Mouse (Mus musculus): ENCODE measurements around the gene Gm4353. TPM values are rescaled to one million over a fixed set of nuclear protein-coding genes. Genes with fewer than 3 reads are reported as not detected.

Gene Gm4353
- polyA plus RNA-seq, 1 experiment from 2014 or later: 0.19 TPM

GRCm38 (mm10) chr7:116099952-116100528, 15.6 kb upstream of the Gm4353 start:
- 79% methylated on average over 7 of the region's 7 CpGs for WGBS (ENCODE audit: insufficient replicate concordance)
- no peak for ATAC-seq (ENCODE audit: low read depth)

GRCm38 (mm10) chr7:116093466-116093850, 9.0 kb upstream of the Gm4353 start:
- Histone ChIP-seq H3K27me3 (ENCODE audit: control insufficient read depth, insufficient read depth, low read depth, low read length) (no peaks in the 10 kb centered on the region), H3K27ac (ENCODE audit: low read length) (peak overlapping the region; percentile 41), H3K9ac (ENCODE audit: low read depth, low read length) (peak overlapping the region; percentile 72), H3K9me3 (replicated peaks; ENCODE audit: control insufficient read depth, low read length) (no peaks in the 10 kb centered on the region), H3K36me3 (ENCODE audit: control insufficient read depth, insufficient read depth) (no peaks in the 10 kb centered on the region), H3K4me3 (ENCODE audit: low read depth, low read length) (peak overlapping the region; percentile 69), H3K4me1 (ENCODE audit: control insufficient read depth, low read depth, low read length) (peaks cover 22% of the 10 kb centered on the region), H3K4me2 (ENCODE audit: low read depth, low read length) (peak overlapping the region; percentile 81)
- WGBS (ENCODE audit: insufficient replicate concordance): 0% methylated on average over 19 of the region's 19 CpGs
- ATAC-seq (ENCODE audit: low read depth): peak; percentile 63

More at GRCm38 (mm10) chr7:116099952-116100528, 15.6 kb upstream of the Gm4353 start:
- no peak overlapping the region for H3K9ac ChIP-seq (ENCODE audit: low read depth, low read length)
- H3K27ac ChIP-seq (ENCODE audit: low read length): no peak overlapping the region
- no peak overlapping the region for H3K4me3 ChIP-seq (ENCODE audit: low read depth, low read length)
- peaks cover 14% of the 10 kb centered on the region for H3K4me1 ChIP-seq (ENCODE audit: control insufficient read depth, low read depth, low read length)
- peaks cover 18% of the 10 kb centered on the region for H3K36me3 ChIP-seq (ENCODE audit: control insufficient read depth, insufficient read depth)
- no peaks in the 10 kb centered on the region for H3K27me3 ChIP-seq (ENCODE audit: control insufficient read depth, insufficient read depth, low read depth, low read length)
- no peaks in the 10 kb centered on the region for H3K9me3 ChIP-seq (replicated peaks; ENCODE audit: control insufficient read depth, low read length)
- no peak overlapping the region for H3K4me2 ChIP-seq (ENCODE audit: low read depth, low read length)

GRCm38 (mm10) chr7:116092710-116093465, 8.5 kb upstream of the Gm4353 start:
- Histone ChIP-seq H3K4me3 (ENCODE audit: low read depth, low read length) (peak overlapping the region; percentile 69), H3K9me3 (replicated peaks; ENCODE audit: control insufficient read depth, low read length) (no peaks in the 10 kb centered on the region), H3K36me3 (ENCODE audit: control insufficient read depth, insufficient read depth) (no peaks in the 10 kb centered on the region), H3K27ac (ENCODE audit: low read length) (peak overlapping the region; percentile 58), H3K4me1 (ENCODE audit: control insufficient read depth, low read depth, low read length) (peaks cover 22% of the 10 kb centered on the region), H3K9ac (ENCODE audit: low read depth, low read length) (peak overlapping the region; percentile 72), H3K27me3 (ENCODE audit: control insufficient read depth, insufficient read depth, low read depth, low read length) (no peaks in the 10 kb centered on the region), H3K4me2 (ENCODE audit: low read depth, low read length) (peak overlapping the region; percentile 81)
- under 1% methylated on average over 38 of the region's 38 CpGs for WGBS (ENCODE audit: insufficient replicate concordance)
- ATAC-seq (ENCODE audit: low read depth): peak; percentile 99

- Histone ChIP-seq H3K36me3 (ENCODE audit: control insufficient read depth, insufficient read depth) (no peaks in the 10 kb centered on the region), H3K4me3 (ENCODE audit: low read depth, low read length) (no peak overlapping the region), H3K9me3 (replicated peaks; ENCODE audit: control insufficient read depth, low read length) (no peaks in the 10 kb centered on the region), H3K9ac (ENCODE audit: low read depth, low read length) (no peak overlapping the region), H3K4me1 (ENCODE audit: control insufficient read depth, low read depth, low read length) (no peaks in the 10 kb centered on the region), H3K27me3 (ENCODE audit: control insufficient read depth, insufficient read depth, low read depth, low read length) (no peaks in the 10 kb centered on the region), H3K27ac (ENCODE audit: low read length) (no peak overlapping the region), H3K4me2 (ENCODE audit: low read depth, low read length) (no peak overlapping the region)
- WGBS (ENCODE audit: insufficient replicate concordance): 34% methylated on average over 1 of the region's 1 CpGs
- no peak for ATAC-seq (ENCODE audit: low read depth)
Measured at GRCm38 (mm10) chr7:116060739-116061138, 23.7 kb downstream of the Gm4353 start.

DNA sequence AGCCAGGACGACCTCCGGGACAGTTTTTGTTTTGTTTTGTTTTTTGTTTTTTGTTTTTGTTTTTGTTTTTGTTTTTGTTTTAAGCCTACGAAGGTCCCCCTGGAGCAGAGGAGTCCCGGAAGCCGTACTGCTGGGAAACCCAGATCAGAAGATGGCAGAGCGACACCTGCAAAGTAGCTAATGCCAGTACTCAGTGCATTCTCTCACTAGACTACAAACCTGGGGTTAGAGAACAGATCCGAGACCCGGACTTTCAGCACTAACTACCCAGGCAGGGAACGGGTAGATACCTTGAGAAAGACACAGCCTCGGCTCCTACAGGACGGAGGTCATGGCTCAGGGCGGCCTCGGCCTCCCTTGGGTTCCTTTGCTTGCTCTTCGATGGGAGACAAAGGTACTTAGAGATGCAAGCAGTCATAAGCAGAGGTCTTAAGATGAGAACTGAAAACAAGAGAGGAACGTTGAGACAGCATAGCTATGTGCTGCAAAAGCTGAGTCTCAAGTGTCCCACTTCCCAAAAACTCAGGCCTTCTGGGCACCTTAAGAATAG, 43.9 kb downstream of the Gm4353 start:
- 30% methylated on average over 15 of the region's 15 CpGs for WGBS (ENCODE audit: insufficient replicate concordance)
- Histone ChIP-seq H3K27me3 (ENCODE audit: control insufficient read depth, insufficient read depth, low read depth, low read length) (peaks cover 50% of the 10 kb centered on the region), H3K9ac (ENCODE audit: low read depth, low read length) (no peak overlapping the region), H3K9me3 (replicated peaks; ENCODE audit: control insufficient read depth, low read length) (no peaks in the 10 kb centered on the region), H3K4me2 (ENCODE audit: low read depth, low read length) (0 out of 2 replicates have a peak overlapping the region, but pooled peaks have one; percentile 75), H3K4me3 (ENCODE audit: low read depth, low read length) (no peak overlapping the region), H3K4me1 (ENCODE audit: control insufficient read depth, low read depth, low read length) (peaks cover 3% of the 10 kb centered on the region; the same call in 1 of the 2 replicates), H3K27ac (ENCODE audit: low read length) (no peak overlapping the region), H3K36me3 (ENCODE audit: control insufficient read depth, insufficient read depth) (no peaks in the 10 kb centered on the region)
- ATAC-seq (ENCODE audit: low read depth): no peak

DNA sequence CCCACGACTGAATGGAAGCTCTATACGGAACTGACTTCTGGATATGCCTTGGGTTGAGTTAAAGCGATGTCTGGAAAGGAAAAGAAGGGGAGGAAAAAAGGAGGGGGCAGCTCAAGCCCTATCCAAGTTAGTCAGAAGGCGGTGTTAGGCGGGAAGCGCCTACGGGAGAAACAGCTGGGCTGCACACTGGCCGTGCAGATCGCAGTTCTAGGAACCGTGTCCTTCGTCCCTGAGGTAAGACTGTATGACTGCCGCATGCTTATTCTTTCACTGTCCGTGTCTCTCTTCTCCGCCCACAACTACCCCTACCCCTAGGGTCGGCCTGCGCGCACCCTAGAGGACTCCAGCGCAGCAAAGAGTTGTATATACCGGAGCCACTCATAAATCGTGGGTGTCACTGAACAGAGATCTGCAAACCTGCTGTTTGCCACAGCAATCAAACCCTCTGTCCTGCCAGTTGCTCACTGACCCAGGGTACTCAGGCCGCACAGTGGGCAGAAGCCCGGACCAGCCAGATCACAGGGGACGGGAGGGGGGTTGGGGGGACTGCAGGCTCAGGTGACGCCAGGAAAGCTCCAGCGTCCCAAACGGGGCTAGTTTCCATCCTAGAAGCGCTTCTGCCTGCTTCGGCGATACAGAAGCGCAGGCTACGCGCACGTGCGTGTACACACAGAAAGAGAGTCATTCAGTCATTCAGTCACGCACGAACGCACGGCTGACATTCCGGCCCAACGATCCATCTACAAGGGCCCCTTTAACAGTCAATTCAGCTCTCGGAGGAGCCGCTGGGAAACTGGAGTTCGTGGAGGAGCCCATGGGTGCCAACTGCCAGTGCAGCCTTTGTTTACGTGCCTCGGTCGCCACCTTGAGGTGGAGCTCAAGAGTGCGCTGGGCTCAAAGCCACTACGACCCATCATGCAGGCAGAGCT, 44.6 kb downstream of the Gm4353 start:
- WGBS (ENCODE audit: insufficient replicate concordance): under 1% methylated on average over 48 of the region's 48 CpGs
- ATAC-seq (ENCODE audit: low read depth): peak; percentile 67
- H3K36me3 ChIP-seq (ENCODE audit: control insufficient read depth, insufficient read depth): no peaks in the 10 kb centered on the region
- H3K9me3 ChIP-seq (replicated peaks; ENCODE audit: control insufficient read depth, low read length): no peaks in the 10 kb centered on the region
- peak overlapping the region; percentile 75 for H3K4me2 ChIP-seq (ENCODE audit: low read depth, low read length)
- no peak overlapping the region for H3K27ac ChIP-seq (ENCODE audit: low read length)
- H3K4me3 ChIP-seq (ENCODE audit: low read depth, low read length): peak overlapping the region; percentile 48
- peaks cover 3% of the 10 kb centered on the region; the same call in 1 of the 2 replicates for H3K4me1 ChIP-seq (ENCODE audit: control insufficient read depth, low read depth, low read length)
- 0 out of 2 replicates have a peak overlapping the region, but pooled peaks have one; percentile 4 for H3K9ac ChIP-seq (ENCODE audit: low read depth, low read length)
- peaks cover 57% of the 10 kb centered on the region for H3K27me3 ChIP-seq (ENCODE audit: control insufficient read depth, insufficient read depth, low read depth, low read length)

GRCm38 (mm10) chr7:116039196-116039537, 45.3 kb downstream of the Gm4353 start, which contains the start of gene 1110004F10Rik:
TSS of gene 1110004F10Rik (plus strand) at chr7:116039397.
- Histone ChIP-seq H3K9ac (ENCODE audit: low read depth, low read length) (0 out of 2 replicates have a peak within 1 kb of the TSS, but pooled peaks have one; percentile 4), H3K9me3 (replicated peaks; ENCODE audit: control insufficient read depth, low read length) (no peaks in the 10 kb centered on the region), H3K36me3 (ENCODE audit: control insufficient read depth, insufficient read depth) (no peaks in the 10 kb centered on the region), H3K27me3 (ENCODE audit: control insufficient read depth, insufficient read depth, low read depth, low read length) (peaks cover 64% of the 10 kb centered on the region), H3K27ac (ENCODE audit: low read length) (no peak within 1 kb of the TSS), H3K4me2 (ENCODE audit: low read depth, low read length) (peak within 1 kb of the TSS; percentile 75), H3K4me1 (ENCODE audit: control insufficient read depth, low read depth, low read length) (peaks cover 4% of the 10 kb centered on the region; the same call in 1 of the 2 replicates), H3K4me3 (ENCODE audit: low read depth, low read length) (peak within 1 kb of the TSS; percentile 48)
- no peak for ATAC-seq (ENCODE audit: low read depth)
- WGBS (ENCODE audit: insufficient replicate concordance): 3% methylated on average over 11 of the region's 11 CpGs

- Histone ChIP-seq H3K36me3 (ENCODE audit: control insufficient read depth, insufficient read depth) (no peaks in the 10 kb centered on the region), H3K4me2 (ENCODE audit: low read depth, low read length) (peak within 1 kb of the TSS; percentile 75), H3K9me3 (replicated peaks; ENCODE audit: control insufficient read depth, low read length) (no peaks in the 10 kb centered on the region), H3K4me1 (ENCODE audit: control insufficient read depth, low read depth, low read length) (peaks cover 10% of the 10 kb centered on the region), H3K4me3 (ENCODE audit: low read depth, low read length) (peak within 1 kb of the TSS; percentile 48), H3K27ac (ENCODE audit: low read length) (no peak within 1 kb of the TSS), H3K27me3 (ENCODE audit: control insufficient read depth, insufficient read depth, low read depth, low read length) (peaks cover 70% of the 10 kb centered on the region), H3K9ac (ENCODE audit: low read depth, low read length) (no peak within 1 kb of the TSS)
- ATAC-seq (ENCODE audit: low read depth): no peak
- 1% methylated on average over 11 of the region's 11 CpGs for WGBS (ENCODE audit: insufficient replicate concordance)
Measured at GRCm38 (mm10) chr7:116038511-116038910, 45.9 kb downstream of the Gm4353 start, which contains the start of gene Sox6. TSS of gene Sox6 (minus strand) at chr7:116038796.
